Mouse (Mus musculus) heart, embryonic 14.5 days (tissue): ENCODE results near the gene Bsnd. TPM values are rescaled to one million over a fixed set of nuclear protein-coding genes. Genes with fewer than 3 reads are reported as not detected.

Source experiments
- ATAC-seq: fragments of 200-750 bp; cut with Nextera tagmentation; 2 replicates; pipeline ENCODE4 v1.8.0; 2017; ENCODE audit warnings: low read depth, moderate TSS enrichment; ENCODE audit not compliant: insufficient number of reproducible peaks, insufficient read depth, low FRiP score
- H3K27ac ChIP-seq, 2 experiments: fragments of 200-500 bp in 1 of 2; fragments of 300-500 bp in 1 of 2; sonication (generic) in 1 of 2; replicated peaks in 1 of 2; 2 replicates each; pipeline ENCODE4 v1.5.1; 2012 to 2014; ENCODE audit warnings: low read depth in 2 of 2, low read length in 2 of 2, control low read depth in 1 of 2, mild to moderate bottlenecking in 1 of 2, mixed read lengths in 1 of 2; ENCODE audit not compliant: control insufficient read depth in 1 of 2, insufficient read depth in 1 of 2
- H3K27me3 ChIP-seq: fragments of 300-500 bp; sonication (generic); 2 replicates; pipeline ENCODE4 v1.6.1; 2014; ENCODE audit warnings: mild to moderate bottlenecking, low read length, control low read depth; ENCODE audit not compliant: control insufficient read depth, insufficient read depth
- H3K36me3 ChIP-seq: fragments of 300-500 bp; sonication (generic); 2 replicates; pipeline ENCODE4 v1.6.1; 2014; ENCODE audit warnings: mild to moderate bottlenecking, control low read depth, low read length, mixed read lengths; ENCODE audit not compliant: control insufficient read depth, insufficient read depth
- H3K4me1 ChIP-seq, 2 experiments: fragments of 200-500 bp in 1 of 2; fragments of 300-500 bp in 1 of 2; sonication (generic) in 1 of 2; 2 replicates each; pipeline ENCODE4 v1.6.1; 2012 to 2014; ENCODE audit warnings: low read length in 2 of 2, control low read depth in 1 of 2, mixed read lengths in 1 of 2; ENCODE audit not compliant: control insufficient read depth in 2 of 2, insufficient read depth in 2 of 2
- H3K4me2 ChIP-seq: fragments of 300-500 bp; sonication (generic); 2 replicates; pipeline ENCODE4 v1.6.1; 2014; ENCODE audit warnings: mild to moderate bottlenecking, low read length
- H3K4me3 ChIP-seq, 2 experiments: fragments of 200-500 bp in 1 of 2; fragments of 300-500 bp in 1 of 2; sonication (generic) in 1 of 2; 2 replicates each; pipeline ENCODE4 v1.5.1; 2012 to 2014; ENCODE audit warnings: low read length in 2 of 2, mild to moderate bottlenecking in 2 of 2, control low read depth in 1 of 2, low read depth in 1 of 2, moderate library complexity in 1 of 2; ENCODE audit not compliant: control insufficient read depth in 1 of 2, insufficient read depth in 1 of 2
- H3K9ac ChIP-seq: fragments of 300-500 bp; sonication (generic); 2 replicates; pipeline ENCODE4 v1.6.1; 2014; ENCODE audit warnings: mild to moderate bottlenecking, low read length
- H3K9me3 ChIP-seq: fragments of 300-500 bp; sonication (generic); 2 replicates; pipeline ENCODE4 v1.6.1; 2016; ENCODE audit warnings: low read length, control low read depth; ENCODE audit not compliant: control insufficient read depth
- WGBS: fragments of 180-500 bp; shearing (Covaris S2); extraction: QIAGEN DNeasy Blood & Tissue Kit; methylation state at CpG from one replicate; pipeline ENCODE4 v1.1.7; 2014; 5-methylcytosine and 5-hydroxymethylcytosine counted together
- polyA plus RNA-seq: library from polyadenylated mRNA; unstranded; fragments of >200 nt; fragmentation: Nextera tagmentation; extraction: Ambion mirVana; gene quantifications from 2 replicates; pipeline ENCODE4 v1.2.1, GENCODE M21; 2014

Gene Bsnd
- polyA plus RNA-seq, 1 experiment from 2014 or later, result not detected

- no peaks in the 10 kb centered on the region for H3K27me3 ChIP-seq
- no peak overlapping the region for H3K4me3 ChIP-seq
- H3K9ac ChIP-seq, result no peak overlapping the region
- 69% methylated on average over 7 of the region's 7 CpGs for WGBS
- no peaks in the 10 kb centered on the region for H3K9me3 ChIP-seq
- no peak for ATAC-seq
- no peak overlapping the region for H3K27ac ChIP-seq
- H3K36me3 ChIP-seq, result no peaks in the 10 kb centered on the region
- no peak overlapping the region for H3K4me2 ChIP-seq
- peaks cover 4 to 7% of the 10 kb centered on the region in 2 experiments; a peak in 2 of 4 replicates for H3K4me1 ChIP-seq
Measured at GRCm38 (mm10) chr4:106527856-106528547, 35.9 kb upstream of the Bsnd start.

GRCm38 (mm10) chr4:106525001-106525400 lies 32.9 kb upstream of the Bsnd start:
- H3K4me1 ChIP-seq, result peaks cover 4 to 7% of the 10 kb centered on the region in 2 experiments; a peak in 2 of 4 replicates
- no peak for ATAC-seq
- no peaks in the 10 kb centered on the region for H3K9me3 ChIP-seq
- no peak overlapping the region for H3K9ac ChIP-seq
- H3K27me3 ChIP-seq, result no peaks in the 10 kb centered on the region
- WGBS, result 86% methylated on average over 2 of the region's 2 CpGs
- H3K36me3 ChIP-seq, result no peaks in the 10 kb centered on the region
- H3K4me2 ChIP-seq, result no peak overlapping the region
- H3K27ac ChIP-seq, result no peak overlapping the region
- no peak overlapping the region for H3K4me3 ChIP-seq

GRCm38 (mm10) chr4:106524131-106524530 lies 32.0 kb upstream of the Bsnd start:
- ATAC-seq, result no peak
- H3K36me3 ChIP-seq, result no peaks in the 10 kb centered on the region
- 69% methylated on average over 2 of the region's 2 CpGs for WGBS
- H3K4me3 ChIP-seq, result no peak overlapping the region
- no peaks in the 10 kb centered on the region for H3K9me3 ChIP-seq
- H3K4me2 ChIP-seq, result no peak overlapping the region
- H3K27ac ChIP-seq, result no peak overlapping the region
- H3K9ac ChIP-seq, result no peak overlapping the region
- H3K27me3 ChIP-seq, result no peaks in the 10 kb centered on the region
- peaks cover 0 to 5% of the 10 kb centered on the region in 2 experiments; a peak in 2 of 4 replicates for H3K4me1 ChIP-seq

- no peaks in the 10 kb centered on the region for H3K27me3 ChIP-seq
- H3K9ac ChIP-seq, result no peak overlapping the region
- H3K36me3 ChIP-seq, result no peaks in the 10 kb centered on the region
- H3K4me3 ChIP-seq, result no peak overlapping the region
- peaks cover 0 to under 1% of the 10 kb centered on the region in 2 experiments; a peak in 1 of 4 replicates for H3K4me1 ChIP-seq
- WGBS, result 68% methylated on average over 3 of the region's 3 CpGs
- no peaks in the 10 kb centered on the region for H3K9me3 ChIP-seq
- H3K27ac ChIP-seq, result no peak overlapping the region
- no peak for ATAC-seq
- no peak overlapping the region for H3K4me2 ChIP-seq
Measured at GRCm38 (mm10) chr4:106522547-106522946, 30.5 kb upstream of the Bsnd start.

- no peaks in the 10 kb centered on the region; the same call in 1 of the 2 replicates for H3K27me3 ChIP-seq
- ATAC-seq, result no peak
- 71% methylated on average over 6 of the region's 6 CpGs for WGBS
- H3K4me1 ChIP-seq, result no peaks in the 10 kb centered on the region
- no peak overlapping the region for H3K4me3 ChIP-seq
- no peaks in the 10 kb centered on the region for H3K36me3 ChIP-seq
- no peak overlapping the region for H3K9ac ChIP-seq
- no peaks in the 10 kb centered on the region for H3K9me3 ChIP-seq
- H3K4me2 ChIP-seq, result no peak overlapping the region
- H3K27ac ChIP-seq, result no peak overlapping the region
Measured at GRCm38 (mm10) chr4:106514606-106515005, 22.5 kb upstream of the Bsnd start.

GRCm38 (mm10) chr4:106509888-106510287 lies 17.8 kb upstream of the Bsnd start:
- H3K4me2 ChIP-seq, result no peak overlapping the region
- no peaks in the 10 kb centered on the region for H3K36me3 ChIP-seq
- 75% methylated on average over 4 of the region's 4 CpGs for WGBS
- H3K9me3 ChIP-seq, result no peaks in the 10 kb centered on the region
- H3K9ac ChIP-seq, result no peak overlapping the region
- no peaks in the 10 kb centered on the region; the same call in 1 of the 2 replicates for H3K27me3 ChIP-seq
- no peaks in the 10 kb centered on the region for H3K4me1 ChIP-seq
- H3K27ac ChIP-seq, result no peak overlapping the region
- no peak overlapping the region for H3K4me3 ChIP-seq
- no peak for ATAC-seq

GRCm38 (mm10) chr4:106505453-106506058 lies 13.5 kb upstream of the Bsnd start:
- Histone ChIP-seq H3K27me3 (no peaks in the 10 kb centered on the region; the same call in 1 of the 2 replicates), H3K4me1 (no peaks in the 10 kb centered on the region), H3K36me3 (no peaks in the 10 kb centered on the region), H3K27ac (no peak overlapping the region), H3K9ac (no peak overlapping the region), H3K9me3 (no peaks in the 10 kb centered on the region), H3K4me2 (no peak overlapping the region), H3K4me3 (no peak overlapping the region)
- no peak for ATAC-seq
- WGBS, result 58% methylated on average over 14 of the region's 14 CpGs
